In genomic region chr12:112145211-112145874, GRCm38 (mm10) we compare ENCODE assay signal across 8 mouse cellular contexts. TPM values are rescaled to one million over a fixed set of nuclear protein-coding genes. Genes with fewer than 3 reads are reported as not detected.
DNase-seq lines count a peak whose midpoint lies in the region; ATAC-seq and TF ChIP-seq lines count a peak whose summit lies in the region.

No protein-coding gene starts in this region.

- peaks cover 70% of the 10 kb centered on the region for H3K4me1 ChIP-seq in embryonic facial prominence, embryonic 15.5 days
- H3K4me1 ChIP-seq in heart, embryonic 12.5 days (replicated peaks) = peaks cover 54% of the 10 kb centered on the region
- peaks cover 50% of the 10 kb centered on the region for H3K4me1 ChIP-seq in kidney, embryonic 15.5 days
- H3K4me1 ChIP-seq in limb, embryonic 15.5 days = peaks cover 71% of the 10 kb centered on the region
- H3K4me1 ChIP-seq in midbrain, postnatal 0 days (ENCODE audit: insufficient read depth, low read length) = peaks cover 5% of the 10 kb centered on the region; the same call in 1 of the 2 replicates

- TF ChIP-seq CTCF in midbrain, postnatal 0 days (IDR thresholded peaks at IDR 0.05) = peak; percentile 99

- peak; percentile 67 for DNase-seq in CD4-positive helper T cell, adult 2 months (ENCODE audit: low read depth, low spot score)
- DNase-seq in brain, adult 2 months (ENCODE audit: low read depth, low spot score) = peak; percentile 76
- DNase-seq in midbrain, postnatal 0 days (ENCODE audit: low spot score) = peak; percentile 82
- peak; percentile 29 to 41 for DNase-seq in spleen, postnatal 36 days (ENCODE audit: low spot score in 2 of 2)

- peak; percentile 31; the same call in 1 of the 2 replicates for ATAC-seq in embryonic facial prominence, embryonic 15.5 days (ENCODE audit: insufficient number of reproducible peaks, low FRiP score, low TSS enrichment, low read depth)
- ATAC-seq in heart, embryonic 12.5 days (ENCODE audit: insufficient number of reproducible peaks, low FRiP score) = peak; percentile 55; the same call in 1 of the 2 replicates
- peak; percentile 34 for ATAC-seq in kidney, embryonic 15.5 days (replicated peaks; ENCODE audit: low FRiP score)
- peak; percentile 16 for ATAC-seq in limb, embryonic 15.5 days (ENCODE audit: insufficient number of reproducible peaks, low FRiP score, low TSS enrichment, low read depth)
- 0 out of 2 replicates have a peak, but pooled peaks have one; percentile 31 for ATAC-seq in midbrain, postnatal 0 days (ENCODE audit: low FRiP score)

- H3K4me3 ChIP-seq in embryonic facial prominence, embryonic 15.5 days (replicated peaks) = peak overlapping the region; percentile 68
- H3K4me3 ChIP-seq in heart, embryonic 12.5 days = peak overlapping the region; percentile 59
- peak overlapping the region; percentile 57 for H3K4me3 ChIP-seq in kidney, embryonic 15.5 days (replicated peaks)
- H3K4me3 ChIP-seq in limb, embryonic 15.5 days = peak overlapping the region; percentile 64
- peak overlapping the region; percentile 63 for H3K4me3 ChIP-seq in midbrain, postnatal 0 days (ENCODE audit: low read depth, low read length)

- WGBS in embryonic facial prominence, embryonic 15.5 days = under 1% methylated on average over 37 of the region's 37 CpGs
- under 1% methylated on average over 37 of the region's 37 CpGs for WGBS in heart, embryonic 12.5 days
- under 1% methylated on average over 37 of the region's 37 CpGs for WGBS in kidney, embryonic 15.5 days
- under 1% methylated on average over 37 of the region's 37 CpGs for WGBS in limb, embryonic 15.5 days
- WGBS in midbrain, postnatal 0 days = under 1% methylated on average over 37 of the region's 37 CpGs

- no peaks in the 10 kb centered on the region for H3K36me3 ChIP-seq in embryonic facial prominence, embryonic 15.5 days
- H3K36me3 ChIP-seq in heart, embryonic 12.5 days = no peaks in the 10 kb centered on the region
- H3K36me3 ChIP-seq in kidney, embryonic 15.5 days = no peaks in the 10 kb centered on the region
- 0 out of 2 replicates have a peak, but pooled peaks cover 5% of the 10 kb centered on the region for H3K36me3 ChIP-seq in limb, embryonic 15.5 days
- H3K36me3 ChIP-seq in midbrain, postnatal 0 days (ENCODE audit: insufficient read depth, low read length) = no peaks in the 10 kb centered on the region

- peak overlapping the region; percentile 87 for H3K27ac ChIP-seq in embryonic facial prominence, embryonic 15.5 days (replicated peaks)
- H3K27ac ChIP-seq in heart, embryonic 12.5 days (ENCODE audit: poor library complexity, severe bottlenecking) = no peak overlapping the region
- peak overlapping the region; percentile 55 for H3K27ac ChIP-seq in kidney, embryonic 15.5 days
- peak overlapping the region; percentile 87 for H3K27ac ChIP-seq in limb, embryonic 15.5 days
- no peak overlapping the region for H3K27ac ChIP-seq in midbrain, postnatal 0 days (ENCODE audit: low read depth, low read length)

- peaks cover 38% of the 10 kb centered on the region for H3K27me3 ChIP-seq in embryonic facial prominence, embryonic 15.5 days
- peaks cover 64% of the 10 kb centered on the region for H3K27me3 ChIP-seq in heart, embryonic 12.5 days (replicated peaks)
- H3K27me3 ChIP-seq in kidney, embryonic 15.5 days = peaks cover 70% of the 10 kb centered on the region
- H3K27me3 ChIP-seq in limb, embryonic 15.5 days = peaks cover 48% of the 10 kb centered on the region
- peaks cover 11% of the 10 kb centered on the region; the same call in 1 of the 2 replicates for H3K27me3 ChIP-seq in midbrain, postnatal 0 days (ENCODE audit: insufficient read depth, low read length)

- H3K9ac ChIP-seq in embryonic facial prominence, embryonic 15.5 days = no peak overlapping the region
- H3K9ac ChIP-seq in heart, embryonic 12.5 days = 0 out of 2 replicates have a peak overlapping the region, but pooled peaks have one; percentile 69
- H3K9ac ChIP-seq in kidney, embryonic 15.5 days = no peak overlapping the region
- H3K9ac ChIP-seq in limb, embryonic 15.5 days = no peak overlapping the region
- peak overlapping the region; percentile 57; the same call in 1 of the 2 replicates for H3K9ac ChIP-seq in midbrain, postnatal 0 days (replicated peaks; ENCODE audit: low read length, poor library complexity, severe bottlenecking)

- peak overlapping the region; percentile 92 for H3K4me2 ChIP-seq in embryonic facial prominence, embryonic 15.5 days (replicated peaks)
- H3K4me2 ChIP-seq in heart, embryonic 12.5 days = peak overlapping the region; percentile 92
- H3K4me2 ChIP-seq in kidney, embryonic 15.5 days = peak overlapping the region; percentile 91
- H3K4me2 ChIP-seq in limb, embryonic 15.5 days = peak overlapping the region; percentile 81
- peak overlapping the region; percentile 68 for H3K4me2 ChIP-seq in midbrain, postnatal 0 days (ENCODE audit: low read depth, low read length, poor library complexity, severe bottlenecking)

- H3K9me3 ChIP-seq in embryonic facial prominence, embryonic 15.5 days (replicated peaks) = no peaks in the 10 kb centered on the region
- no peaks in the 10 kb centered on the region for H3K9me3 ChIP-seq in heart, embryonic 12.5 days (replicated peaks)
- no peaks in the 10 kb centered on the region for H3K9me3 ChIP-seq in kidney, embryonic 15.5 days (replicated peaks)
- no peaks in the 10 kb centered on the region for H3K9me3 ChIP-seq in limb, embryonic 15.5 days
- H3K9me3 ChIP-seq in midbrain, postnatal 0 days (ENCODE audit: low read length) = no peaks in the 10 kb centered on the region

RNA-seq across cellular contexts. Expression of gene Kif26a, which starts 0.7 kb away (rescaled TPM):
- polyA plus RNA-seq in embryonic facial prominence, embryonic 15.5 days (2015; fragmentation: Nextera tagmentation; extraction: Ambion mirVana) = 7.9 and 9.5 TPM in 2 replicates
- polyA plus RNA-seq in heart, embryonic 12.5 days (2016; fragmentation: Nextera tagmentation; extraction: Ambion mirVana) = 2.5 and 2.7 TPM in 2 replicates
- 3.6 and 4.5 TPM in 2 replicates for polyA plus RNA-seq in kidney, embryonic 15.5 days (2015; fragmentation: Nextera tagmentation; extraction: Ambion mirVana)
- 6.3 and 8.7 TPM in 2 replicates for polyA plus RNA-seq in limb, embryonic 15.5 days (2015; fragmentation: Nextera tagmentation; extraction: Ambion mirVana)
- 24.1 and 26.5 TPM in 2 replicates for total RNA-seq in midbrain, postnatal 0 days (2014; rRNA removed)
- polyA plus RNA-seq in midbrain, postnatal 0 days (2015; fragmentation: Nextera tagmentation; extraction: Ambion mirVana) = 1.9 and 2.4 TPM in 2 replicates

RNA-seq across cellular contexts. Expression of gene Aspg, which starts 38.9 kb away (rescaled TPM):
- 4.8 and 6.2 TPM in 2 replicates for polyA plus RNA-seq in embryonic facial prominence, embryonic 15.5 days (2015; fragmentation: Nextera tagmentation; extraction: Ambion mirVana)
- 0.45 and 2.2 TPM in 2 replicates for polyA plus RNA-seq in heart, embryonic 12.5 days (2016; fragmentation: Nextera tagmentation; extraction: Ambion mirVana)
- polyA plus RNA-seq in kidney, embryonic 15.5 days (2015; fragmentation: Nextera tagmentation; extraction: Ambion mirVana) = 1.9 and 3.1 TPM in 2 replicates
- 8.0 and 9.2 TPM in 2 replicates for polyA plus RNA-seq in limb, embryonic 15.5 days (2015; fragmentation: Nextera tagmentation; extraction: Ambion mirVana)
- 3.6 and 5.2 TPM in 2 replicates for total RNA-seq in midbrain, postnatal 0 days (2014; rRNA removed)
- polyA plus RNA-seq in midbrain, postnatal 0 days (2015; fragmentation: Nextera tagmentation; extraction: Ambion mirVana) = 2.3 and 2.5 TPM in 2 replicates

Comparison
In these comparisons a context has a peak if more than half of its experiments do, and no peak if none do; other contexts are left out.
1. H3K27ac ChIP-seq: peak in embryonic facial prominence, embryonic 15.5 days (single experiment), kidney, embryonic 15.5 days (single experiment) and limb, embryonic 15.5 days (single experiment); none in heart, embryonic 12.5 days (single experiment) and midbrain, postnatal 0 days (single experiment).
2. H3K9ac ChIP-seq: peak in heart, embryonic 12.5 days (single experiment) and midbrain, postnatal 0 days (single experiment); none in embryonic facial prominence, embryonic 15.5 days (single experiment), kidney, embryonic 15.5 days (single experiment) and limb, embryonic 15.5 days (single experiment).
3. Peak in every context shown above with its lines, with median percentiles within 50 percentile points of each other: DNase-seq, ATAC-seq, H3K4me2 ChIP-seq and H3K4me3 ChIP-seq.